18 mouse cellular contexts compared by ENCODE assay signal in genomic region chr3:144018559-144018958, GRCm38 (mm10).
A peak's percentile ranks its signal among the peaks of the same experiment; 100 is the strongest.
DNase-seq lines count a peak whose midpoint lies in the region; ATAC-seq lines count a peak whose summit lies in the region.
"Had no signal": no experiment of that assay in that cellular context is flagged by ENCODE, and none has a peak within 500 bp of the region (broad histone marks: within the 10 kb centered on the region; RNA-seq: fewer than 3 reads in every experiment).

No protein-coding gene starts in this region.

- H3K27me3 ChIP-seq in forebrain, embryonic 14.5 days (replicated peaks; ENCODE audit: control insufficient read depth, insufficient read depth, low read length): no peaks in the 10 kb centered on the region
- no peaks in the 10 kb centered on the region for H3K27me3 ChIP-seq in forebrain, embryonic 10.5 days (ENCODE audit: poor library complexity, severe bottlenecking)
- H3K27me3 ChIP-seq: forebrain, embryonic 13.5 days; hindbrain, embryonic 12.5 days; midbrain, embryonic 12.5 days; stomach, embryonic 15.5 days had no signal

- H3K27ac ChIP-seq in forebrain, embryonic 14.5 days (ENCODE audit: low read depth, low read length): no peak overlapping the region
- no peak overlapping the region for H3K27ac ChIP-seq in forebrain, embryonic 10.5 days
- H3K27ac ChIP-seq: forebrain, embryonic 13.5 days; hindbrain, embryonic 12.5 days; layer of hippocampus, adult 2 months; midbrain, embryonic 12.5 days; stomach, embryonic 15.5 days had no signal

- H3K4me3 ChIP-seq in forebrain, embryonic 14.5 days (ENCODE audit: low read depth, low read length): no peak overlapping the region
- H3K4me3 ChIP-seq in forebrain, embryonic 10.5 days: no peak overlapping the region
- H3K4me3 ChIP-seq: forebrain, embryonic 13.5 days; hindbrain, embryonic 12.5 days; layer of hippocampus, adult 2 months; midbrain, embryonic 12.5 days; stomach, embryonic 15.5 days had no signal

- no peaks in the 10 kb centered on the region for H3K4me1 ChIP-seq in forebrain, embryonic 14.5 days (ENCODE audit: control insufficient read depth, insufficient read depth, low read length)
- H3K4me1 ChIP-seq in forebrain, embryonic 10.5 days: peaks cover 15% of the 10 kb centered on the region
- H3K4me1 ChIP-seq: hindbrain, embryonic 12.5 days; midbrain, embryonic 12.5 days; stomach, embryonic 15.5 days had no signal

- H3K36me3 ChIP-seq in forebrain, embryonic 14.5 days (ENCODE audit: control insufficient read depth, insufficient read depth, low read length): no peaks in the 10 kb centered on the region
- H3K36me3 ChIP-seq in forebrain, embryonic 10.5 days (replicated peaks): no peaks in the 10 kb centered on the region
- H3K36me3 ChIP-seq: hindbrain, embryonic 12.5 days; midbrain, embryonic 12.5 days; stomach, embryonic 15.5 days had no signal

- no peak overlapping the region for H3K9ac ChIP-seq in forebrain, embryonic 14.5 days (ENCODE audit: low read length)
- H3K9ac ChIP-seq: forebrain, embryonic 13.5 days; hindbrain, embryonic 12.5 days; midbrain, embryonic 12.5 days; stomach, embryonic 15.5 days had no signal

- 76% methylated on average over 4 of the region's 4 CpGs for WGBS in forebrain, embryonic 14.5 days
- WGBS in forebrain, embryonic 10.5 days: 91% methylated on average over 4 of the region's 4 CpGs

- DNase-seq in forebrain, embryonic 14.5 days (ENCODE audit: low spot score): peak; percentile 38
- no peak for DNase-seq in forebrain, embryonic 10.5 days (ENCODE audit: extremely low spot score, low spot score)
- DNase-seq in left cerebral cortex, postnatal 4 days: peak; percentile 21
- no peak for DNase-seq in left cerebral cortex, postnatal 25 days (ENCODE audit: low spot score in 2 of 2)
- peak; percentile 16 for DNase-seq in retina, postnatal 1 day
- DNase-seq in retina, embryonic 14.5 days (ENCODE audit: low spot score): no peak
- DNase-seq in lung, postnatal 36 days: peak; percentile 11
- DNase-seq in gastrocnemius, postnatal 4 days (ENCODE audit: low spot score in 2 of 2): no peak
- DNase-seq: adrenal gland, postnatal 14 days; cerebellum, adult 18-20 months; kidney, adult 9 months; thymus, adult 2 months had no signal

- H3K9me3 ChIP-seq in forebrain, embryonic 14.5 days (replicated peaks; ENCODE audit: control insufficient read depth, low read length): no peaks in the 10 kb centered on the region
- H3K9me3 ChIP-seq in forebrain, embryonic 10.5 days: no peaks in the 10 kb centered on the region
- H3K9me3 ChIP-seq: forebrain, embryonic 13.5 days; hindbrain, embryonic 12.5 days; midbrain, embryonic 12.5 days; stomach, embryonic 15.5 days had no signal

- ATAC-seq in forebrain, embryonic 14.5 days: no peak
- ATAC-seq: forebrain, embryonic 13.5 days; inflammation-experienced regulatory T-cells, adult 6 months had no signal

- intact Hi-C loops in left cerebral cortex, postnatal 4 days (cut with DNase I): no loop called here
- intact Hi-C loops in left cerebral cortex, postnatal 25 days (cut with DNase I): loop anchor here (5.0 kb wide), 1 partner anchor 416 kb away; no protein-coding TSS in a partner anchor

- no peak overlapping the region for H3K4me2 ChIP-seq in forebrain, embryonic 14.5 days (ENCODE audit: low read length)
- H3K4me2 ChIP-seq: forebrain, embryonic 13.5 days; hindbrain, embryonic 12.5 days; midbrain, embryonic 12.5 days; stomach, embryonic 15.5 days had no signal

Comparison
In these comparisons a context has a peak if more than half of its experiments do, and no peak if none do; other contexts are left out.
1. DNase-seq: peak in forebrain, embryonic 14.5 days (single experiment), left cerebral cortex, postnatal 4 days (single experiment), retina, postnatal 1 day (single experiment) and lung, postnatal 36 days (single experiment); none in forebrain, embryonic 10.5 days (single experiment), left cerebral cortex, postnatal 25 days (0 of 2), retina, embryonic 14.5 days (single experiment) and gastrocnemius, postnatal 4 days (0 of 2).